Mouse (Mus musculus): ENCODE measurements at regions not wholly inside any gene's neighbourhood (a gene's known extent, or its start where the extent isn't known, plus 50 kb on each side); places are given as distances from the start of the nearest gene placed in this dataset.

DNA sequence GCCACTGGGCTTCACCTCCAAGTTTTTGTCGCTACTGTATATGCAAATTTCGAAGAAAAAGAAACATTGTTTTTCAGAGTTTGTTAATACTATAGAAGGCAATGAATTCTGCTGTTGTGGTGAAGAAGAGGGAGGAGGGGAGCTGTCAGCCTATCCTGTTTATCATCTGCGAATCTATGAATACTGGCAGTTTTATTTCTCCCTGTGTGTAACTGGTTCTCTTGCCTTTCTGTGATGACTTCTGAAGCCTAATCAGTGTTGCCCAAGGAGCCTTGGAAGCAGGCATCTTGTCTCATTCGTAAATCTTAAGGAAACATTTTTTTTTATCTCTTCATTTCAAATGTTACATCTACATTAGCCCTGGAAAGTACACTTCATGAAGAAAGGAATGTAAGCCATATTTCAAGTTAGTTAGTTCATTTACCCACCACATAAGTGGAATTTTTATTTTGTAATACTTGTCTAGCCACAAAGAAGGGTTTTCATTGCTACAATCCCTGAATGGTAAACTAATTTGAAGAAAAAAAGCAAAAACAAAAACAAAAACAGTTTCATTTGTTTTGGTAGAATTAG, 251.5 kb upstream of the Fn1 start:
- no peak for DNase-seq (ENCODE audit: low spot score in 2 of 2)

DNA sequence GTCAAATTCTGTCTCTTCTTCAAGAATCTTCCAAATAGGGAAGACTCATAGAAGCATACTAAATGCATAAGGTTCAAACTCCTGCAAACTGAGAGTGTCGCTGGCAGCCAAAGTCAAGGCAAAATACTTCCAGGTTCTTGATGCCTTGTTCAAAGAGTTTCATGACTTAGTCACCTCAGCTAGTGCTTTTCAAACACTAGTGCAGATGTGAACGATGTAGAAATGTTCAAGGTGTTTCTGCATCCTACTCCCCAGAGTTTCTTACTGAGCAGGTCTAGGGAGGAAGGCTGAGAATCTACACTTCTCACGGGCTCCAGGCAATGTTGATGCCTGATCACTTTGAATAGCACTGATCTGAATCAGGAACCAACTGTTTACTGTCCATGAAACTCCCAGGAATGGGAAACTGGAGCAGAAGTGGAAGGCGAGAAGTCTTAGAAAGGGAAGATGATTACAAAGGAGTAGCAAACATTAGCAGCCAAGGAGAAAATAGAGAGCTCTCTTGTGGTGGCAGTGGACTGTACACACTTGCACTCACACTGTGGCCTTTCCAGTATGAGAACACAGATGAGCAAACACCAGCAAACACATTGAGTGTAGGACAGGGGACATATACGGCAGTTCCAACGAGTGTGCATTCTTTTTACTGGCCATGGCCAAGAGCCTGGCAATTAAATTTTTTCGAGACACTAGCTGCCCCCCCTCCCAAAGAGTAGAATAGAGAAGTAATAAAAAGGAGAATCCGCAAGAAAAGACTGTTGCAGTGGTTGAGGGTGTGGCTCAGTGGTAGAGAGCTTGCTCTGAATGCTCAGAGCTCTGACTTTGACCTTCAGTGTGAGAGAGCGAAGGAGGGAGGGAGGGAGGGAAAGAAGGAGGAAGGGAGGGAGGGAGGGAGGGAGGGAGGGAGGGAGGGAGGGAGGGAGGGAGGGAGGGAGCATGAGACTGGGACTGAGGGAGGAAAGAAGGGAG, 247.4 kb upstream of the Fn1 start:
- DNase-seq (ENCODE audit: low spot score in 2 of 2), result no peak

DNA sequence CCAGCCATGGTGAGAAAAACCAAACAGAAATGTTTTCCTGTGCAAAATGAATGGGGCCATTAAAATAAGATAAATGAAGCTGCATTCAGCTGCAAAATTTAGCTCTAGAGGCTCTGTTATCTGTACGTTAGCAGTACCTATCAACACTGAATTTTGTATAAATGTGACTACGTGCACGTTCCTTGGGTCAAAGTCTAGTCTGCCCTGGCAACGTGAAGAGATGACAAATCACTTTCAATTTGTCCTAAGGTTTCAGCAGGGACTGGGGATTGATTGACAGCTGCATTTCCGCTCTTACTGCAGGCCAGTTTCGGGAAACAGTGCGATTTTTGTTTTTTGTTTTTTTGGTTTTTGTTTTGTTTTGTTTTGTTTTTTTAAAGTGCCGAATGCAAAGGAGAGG, 246.1 kb upstream of the Fn1 start:
- DNase-seq (ENCODE audit: low spot score in 2 of 2), result no peak

DNA sequence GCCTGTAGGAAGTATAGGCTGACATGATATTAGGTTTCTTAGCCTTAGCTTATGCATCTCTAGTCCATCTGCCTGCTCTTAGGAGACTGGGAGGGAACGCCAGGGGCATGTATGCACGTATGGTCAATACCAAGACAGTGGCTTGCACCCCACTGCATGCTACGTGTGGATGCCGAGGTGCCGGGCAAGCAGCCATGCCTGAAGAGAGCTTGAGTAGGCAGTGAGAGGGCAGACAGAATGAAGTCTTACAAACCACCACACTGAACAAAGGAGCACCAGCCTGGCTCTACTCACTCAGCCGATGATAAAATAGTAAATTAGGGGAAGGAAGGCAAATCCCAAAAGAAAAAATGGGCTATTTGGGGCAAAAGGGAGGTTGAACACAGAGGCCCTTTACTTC, 245.2 kb upstream of the Fn1 start:
- DNase-seq (ENCODE audit: low spot score in 2 of 2), result peak in 1 of 2 experiments; percentile 13

DNA sequence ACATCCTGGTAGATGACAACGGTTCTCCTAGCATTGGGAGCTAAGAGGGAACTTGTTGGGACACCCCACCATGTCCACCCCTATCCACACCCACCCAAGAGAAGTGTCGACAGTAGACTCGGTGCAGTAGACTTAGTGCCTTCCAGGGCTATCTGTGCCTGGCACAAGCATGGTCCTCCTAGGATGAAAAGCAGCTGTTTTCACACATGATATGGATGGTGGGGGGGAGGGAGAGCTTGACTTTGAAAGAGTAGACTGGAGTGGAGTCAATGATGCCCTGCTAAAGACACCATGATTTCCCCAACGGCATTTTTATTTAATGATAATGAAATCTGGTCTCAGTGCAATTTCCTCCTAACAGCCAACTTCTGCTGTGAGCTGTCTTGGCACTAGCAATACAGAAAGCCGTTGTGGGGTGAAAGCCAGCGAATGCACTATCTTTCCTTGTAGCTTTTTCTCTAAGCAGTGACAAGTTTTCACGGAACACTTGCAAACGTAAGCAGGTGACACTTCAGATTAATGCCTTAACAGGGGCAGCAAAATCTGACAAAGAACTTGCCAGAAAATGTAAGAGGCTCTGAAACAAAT, 244.6 kb upstream of the Fn1 start:
- no peak for DNase-seq (ENCODE audit: low spot score in 2 of 2)

DNA sequence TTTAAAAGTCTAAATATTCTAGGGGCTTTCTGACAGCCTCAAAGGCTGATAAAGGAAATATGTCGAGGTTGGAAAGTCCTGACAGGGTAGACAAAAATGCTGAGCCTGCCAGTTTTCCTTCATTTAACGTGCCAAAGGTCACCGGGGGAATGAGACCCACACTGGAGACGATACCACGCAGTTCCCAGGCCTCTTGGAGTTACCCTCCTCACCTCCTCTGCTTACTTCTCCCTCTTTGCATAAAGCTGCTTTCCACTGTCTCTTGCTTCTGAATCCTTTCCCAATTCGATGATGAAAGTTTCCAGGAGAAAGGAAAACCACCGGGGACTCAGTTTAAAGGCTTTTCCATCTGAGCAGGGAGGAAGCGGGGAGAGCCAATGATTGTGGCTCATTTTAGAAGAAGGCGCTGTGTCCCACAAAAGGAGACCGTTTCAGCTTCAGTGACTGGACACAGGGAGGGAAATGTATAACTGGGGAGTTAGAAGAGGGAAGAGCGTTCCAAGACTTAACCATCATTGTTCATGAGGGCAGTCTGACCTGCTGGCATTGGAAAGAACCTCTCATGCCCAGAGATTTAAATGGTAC, 243.2 kb upstream of the Fn1 start:
- DNase-seq (ENCODE audit: low spot score in 2 of 2), result no peak

DNA sequence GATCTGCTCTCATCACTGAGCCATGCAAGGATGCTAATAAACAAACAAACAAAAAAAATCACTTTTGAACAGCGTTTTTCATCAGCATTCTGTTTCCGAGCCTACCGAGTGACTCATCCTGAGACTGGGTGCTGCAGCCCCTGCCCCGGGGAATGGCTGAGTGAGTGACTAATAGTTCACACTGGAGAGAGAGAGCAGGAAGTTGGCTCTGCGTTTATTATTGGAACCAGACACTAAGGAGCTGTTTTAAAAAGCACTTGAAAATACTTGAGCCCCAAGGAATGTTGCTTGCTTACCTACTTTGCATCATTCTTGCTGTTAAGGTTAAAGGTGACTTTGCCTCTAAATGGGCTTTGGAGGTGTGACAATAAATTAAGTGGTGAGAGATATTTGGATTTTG, 240.6 kb upstream of the Fn1 start:
- DNase-seq (ENCODE audit: low spot score in 2 of 2), result no peak

DNA sequence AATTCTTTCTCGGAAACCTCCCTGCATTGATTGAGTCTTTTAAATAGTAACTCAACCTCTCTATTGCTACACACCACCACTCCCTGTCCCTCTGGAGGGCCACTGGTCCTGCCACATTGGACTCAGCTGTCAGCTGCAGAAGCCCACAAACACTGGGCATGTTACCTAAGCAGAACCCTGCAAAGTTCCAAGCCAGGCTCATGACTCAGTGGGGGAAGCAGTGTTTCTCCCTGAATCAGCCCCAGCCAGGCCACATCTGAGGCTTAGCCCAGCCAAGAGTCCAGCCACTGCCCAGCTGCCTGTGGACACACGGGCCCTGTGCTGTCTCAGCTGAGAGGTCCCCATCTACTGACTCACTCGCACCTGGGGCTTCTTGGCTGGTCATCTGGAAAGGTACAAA, 234.8 kb upstream of the Fn1 start:
- no peak for DNase-seq (ENCODE audit: low spot score in 2 of 2)

DNA sequence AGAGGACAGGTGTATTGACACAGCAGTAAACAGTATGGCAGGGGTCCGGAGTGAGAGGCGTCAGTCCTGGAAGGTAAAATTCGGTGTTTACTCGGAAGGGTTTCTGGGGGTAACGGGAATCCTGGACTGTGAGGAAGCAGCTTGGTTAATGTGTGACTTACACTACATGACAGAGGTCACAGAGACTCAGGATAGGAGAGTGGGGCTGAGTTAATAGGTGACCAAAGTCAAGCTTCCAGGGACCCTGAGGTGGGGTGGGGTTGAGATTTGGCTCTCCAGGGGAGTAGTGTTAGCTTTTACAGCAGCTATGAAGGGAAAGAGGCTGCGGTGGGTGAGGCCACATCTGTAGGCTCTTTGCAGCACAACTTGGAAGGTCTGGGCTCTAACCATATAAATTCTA, 233.9 kb upstream of the Fn1 start:
- DNase-seq (ENCODE audit: low spot score in 2 of 2), result no peak

DNA sequence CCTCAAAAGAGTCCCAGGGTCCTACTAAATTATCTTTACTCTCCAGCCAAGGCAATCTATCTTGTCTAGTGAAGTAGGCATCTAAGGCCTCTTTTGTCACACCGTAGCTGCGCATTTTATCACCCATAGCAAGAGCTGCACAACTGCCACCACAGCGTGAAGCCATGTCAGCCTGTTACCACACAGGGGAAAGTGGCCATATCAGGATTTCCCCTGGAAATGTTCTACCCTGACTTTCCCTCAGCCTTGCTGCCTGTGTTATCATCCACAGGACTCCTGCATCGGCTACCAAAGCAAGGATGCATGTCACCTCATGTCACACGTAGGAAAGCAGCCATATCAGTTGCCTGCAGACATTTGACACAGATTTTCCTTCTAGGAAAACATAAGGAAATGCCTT, 233.2 kb upstream of the Fn1 start:
- DNase-seq (ENCODE audit: low spot score in 2 of 2), result no peak

DNA sequence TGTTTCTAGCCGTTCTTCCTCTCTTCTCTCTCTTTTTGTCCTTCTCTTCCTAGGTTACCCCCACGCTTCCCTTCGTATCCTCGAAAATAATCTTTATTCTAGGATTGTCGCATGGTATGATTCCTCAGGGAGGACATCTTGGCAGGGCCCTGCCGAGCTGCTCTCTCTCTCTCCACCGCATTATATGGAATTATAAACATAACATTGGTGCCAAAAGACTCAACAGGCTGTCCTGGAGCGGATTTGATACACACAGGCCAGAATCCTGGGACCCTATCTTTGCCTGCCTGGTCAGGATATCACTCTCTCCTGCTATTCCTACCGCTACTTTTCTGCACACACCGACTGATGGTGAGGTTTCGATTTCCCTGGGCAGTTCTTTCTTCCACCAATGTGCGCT, 228.9 kb upstream of the Fn1 start:
- no peak for DNase-seq (ENCODE audit: low spot score in 2 of 2)

DNA sequence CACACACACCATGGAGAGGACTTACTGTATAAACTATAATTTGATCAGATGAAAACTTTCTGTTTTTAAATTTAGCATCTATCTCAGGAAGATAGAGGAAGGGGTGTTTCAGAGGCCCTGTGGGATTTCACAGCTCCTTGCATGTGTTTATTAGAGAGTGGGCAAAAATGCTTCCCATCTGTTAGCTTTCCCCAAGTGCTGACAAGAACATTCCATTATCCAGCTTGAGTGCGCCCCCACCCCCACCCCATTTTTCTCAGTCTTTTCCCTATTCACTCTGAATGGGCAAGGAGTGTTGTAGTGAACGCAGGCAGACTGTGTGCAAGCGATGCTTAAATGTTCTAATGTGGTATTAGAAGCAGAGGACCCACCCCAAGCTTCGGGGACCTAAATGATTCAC, 228.2 kb upstream of the Fn1 start:
- no peak for DNase-seq (ENCODE audit: low spot score in 2 of 2)

DNA sequence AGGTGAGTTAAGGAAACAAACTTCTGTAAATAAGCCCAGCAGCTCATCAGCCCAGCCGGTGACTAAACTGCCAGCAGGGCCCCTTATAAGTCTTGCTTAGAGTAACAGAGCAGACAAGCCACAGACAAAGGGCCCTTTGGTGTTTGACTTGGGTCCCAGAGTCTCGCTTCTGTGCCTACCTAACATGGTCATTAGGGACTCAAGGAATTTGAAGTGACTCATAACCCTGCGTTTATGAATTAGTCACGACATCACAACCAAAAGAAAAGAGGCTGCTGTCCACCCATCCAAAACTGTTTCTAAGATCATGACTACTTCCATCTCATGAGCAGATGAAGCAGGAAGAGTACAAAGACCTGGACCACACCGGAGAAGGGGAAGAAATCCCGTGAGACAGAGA, 227.5 kb upstream of the Fn1 start:
- DNase-seq (ENCODE audit: low spot score in 2 of 2), result no peak

DNA sequence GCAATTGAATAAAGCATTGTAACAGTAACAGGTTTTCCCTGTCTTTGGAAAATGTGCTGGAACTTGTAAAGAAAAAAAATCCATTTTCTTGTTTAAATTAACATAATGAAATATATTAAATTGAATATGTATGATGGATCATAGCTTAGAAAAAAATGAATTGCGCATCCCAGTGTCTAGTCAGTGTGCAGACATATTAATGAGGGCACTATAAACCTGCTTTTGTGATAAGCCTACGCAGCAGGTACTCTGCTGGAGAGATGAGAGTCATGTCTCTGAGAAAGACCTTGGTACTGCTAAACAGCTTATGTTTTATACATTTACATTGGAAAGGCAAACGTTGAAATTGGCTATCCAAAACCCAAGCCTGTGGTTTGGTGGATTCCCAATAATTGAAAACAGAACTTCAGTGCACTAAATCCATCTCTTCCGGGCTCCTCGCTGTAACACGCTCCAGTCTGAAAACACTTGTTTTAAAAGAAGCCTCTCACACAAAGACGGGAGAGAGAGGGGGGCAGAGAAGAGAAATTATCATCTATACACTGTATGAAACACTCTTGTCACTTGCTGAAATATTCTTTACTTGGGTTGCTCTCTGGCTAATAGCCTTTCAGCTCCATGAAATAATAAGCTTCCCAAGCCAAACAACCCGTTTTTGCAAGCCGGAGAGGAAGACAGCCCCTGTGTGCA, 223.9 kb upstream of the Fn1 start:
- no peak for DNase-seq (ENCODE audit: low spot score in 2 of 2)

DNA sequence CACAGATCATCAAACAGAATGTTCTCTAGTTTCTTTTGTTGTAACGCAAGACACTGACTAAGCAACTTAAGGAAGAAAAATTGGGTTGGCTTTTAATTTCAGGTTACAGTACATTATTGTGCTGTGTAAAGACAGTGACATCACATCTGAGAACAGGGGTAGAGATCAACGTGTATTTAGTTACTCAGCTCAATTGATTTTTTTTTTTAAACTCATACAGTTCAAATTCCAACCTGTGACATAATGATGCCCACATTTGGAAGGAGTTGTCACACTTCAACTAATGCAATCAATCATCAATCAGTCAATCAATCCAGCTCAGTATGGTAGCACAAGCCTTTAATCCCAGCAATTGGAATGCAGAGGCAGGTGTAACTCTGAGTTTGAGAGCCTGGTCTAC, 221.0 kb upstream of the Fn1 start:
- no peak for DNase-seq (ENCODE audit: low spot score in 2 of 2)

DNA sequence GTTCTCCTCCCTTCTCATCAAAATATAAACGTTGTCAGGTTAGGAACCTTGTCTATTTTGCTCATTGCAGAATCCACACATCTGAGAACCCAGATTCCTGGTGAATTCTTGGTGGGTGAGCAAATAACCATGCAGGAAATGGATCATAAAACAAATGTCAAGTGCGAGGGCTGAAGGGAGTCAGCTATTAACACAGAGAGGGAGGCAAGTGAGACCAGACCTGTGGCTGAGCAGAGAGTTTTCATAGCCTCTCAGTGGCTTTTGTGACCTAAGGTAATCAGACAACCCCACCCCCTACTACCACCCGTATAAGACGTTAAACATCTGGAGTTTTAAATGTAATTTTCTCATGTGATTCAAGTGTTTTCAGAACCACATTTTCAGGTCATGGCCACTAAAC, 212.7 kb upstream of the Fn1 start:
- no peak for DNase-seq (ENCODE audit: low spot score in 2 of 2)

DNA sequence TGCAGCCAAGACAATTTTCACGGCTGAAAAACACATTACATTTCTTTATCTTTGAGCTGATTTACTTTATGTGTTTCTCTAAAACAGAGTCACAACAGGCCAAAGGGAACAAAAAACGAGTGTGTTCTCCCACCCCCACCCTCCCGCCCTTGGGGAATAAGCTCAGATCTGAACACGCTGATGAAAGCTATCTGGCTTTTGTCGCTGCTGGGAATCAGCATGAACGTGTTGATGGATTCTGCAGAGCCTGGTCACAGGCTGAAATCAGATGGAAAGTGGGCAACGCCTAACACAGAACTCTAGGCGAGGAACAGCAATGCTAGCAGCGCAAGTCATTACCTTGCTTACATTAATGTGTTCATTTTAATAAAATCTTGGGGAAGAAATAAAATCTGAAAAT, 211.7 kb upstream of the Fn1 start:
- DNase-seq (ENCODE audit: low spot score in 2 of 2), result no peak

DNA sequence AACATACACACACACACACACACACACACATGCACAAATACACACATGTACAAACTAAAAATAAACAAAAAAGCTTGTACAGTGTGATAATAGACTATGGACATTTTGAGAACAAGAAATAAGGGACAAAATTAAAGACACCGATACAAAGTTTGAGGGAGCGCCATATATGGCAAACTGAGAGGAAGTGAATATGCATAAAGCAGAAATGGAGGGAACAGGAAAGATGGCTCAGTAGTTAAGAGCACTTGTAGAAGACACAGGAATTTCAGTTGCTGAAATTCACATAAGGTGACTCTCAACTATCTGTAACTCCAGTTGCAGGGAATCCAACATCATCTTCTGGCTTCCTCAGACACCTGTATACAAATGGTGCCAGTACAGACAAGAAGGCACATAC, 200.2 kb upstream of the Fn1 start:
- DNase-seq (ENCODE audit: low spot score in 2 of 2), result no peak

DNA sequence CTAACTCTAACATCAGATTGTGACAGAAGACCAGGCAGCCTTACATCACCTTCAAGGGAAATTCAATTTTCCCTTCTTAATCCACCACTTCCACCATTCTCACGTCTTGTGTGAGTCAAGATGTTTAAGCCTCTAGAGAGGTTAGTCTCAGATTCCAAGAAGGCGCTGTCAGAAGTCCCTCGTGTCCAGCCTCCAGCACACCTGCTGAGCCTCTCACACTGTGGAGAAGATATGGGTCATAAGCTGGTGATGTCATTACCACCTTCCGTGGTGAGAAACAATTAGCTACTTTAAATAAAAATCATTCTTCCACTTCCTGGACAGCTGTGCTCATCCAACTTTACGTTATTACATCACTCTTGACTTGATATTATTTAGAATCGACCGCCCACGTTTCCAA, 198.3 kb upstream of the Fn1 start:
- DNase-seq (ENCODE audit: low spot score in 2 of 2), result no peak

DNA sequence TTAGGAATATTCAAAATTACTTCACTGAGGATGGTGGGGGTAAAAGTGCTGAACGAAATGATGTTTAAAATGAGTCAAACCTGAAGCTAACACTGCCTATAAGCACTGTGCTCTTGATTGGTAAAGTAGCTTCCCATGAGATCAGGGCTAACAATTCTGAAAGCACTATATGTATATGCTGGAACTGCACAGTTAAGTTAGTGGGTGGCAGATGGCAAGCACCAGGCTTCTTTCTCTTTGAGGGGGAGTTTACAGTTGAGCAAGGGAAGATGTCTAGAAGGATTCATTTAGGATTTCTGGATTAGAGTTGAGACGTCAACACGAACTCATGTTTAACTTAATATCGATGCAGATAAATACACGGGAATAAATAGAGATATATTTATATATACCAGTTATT, 195.7 kb upstream of the Fn1 start:
- DNase-seq (ENCODE audit: low spot score in 2 of 2), result peak in 1 of 2 experiments; percentile 16

DNA sequence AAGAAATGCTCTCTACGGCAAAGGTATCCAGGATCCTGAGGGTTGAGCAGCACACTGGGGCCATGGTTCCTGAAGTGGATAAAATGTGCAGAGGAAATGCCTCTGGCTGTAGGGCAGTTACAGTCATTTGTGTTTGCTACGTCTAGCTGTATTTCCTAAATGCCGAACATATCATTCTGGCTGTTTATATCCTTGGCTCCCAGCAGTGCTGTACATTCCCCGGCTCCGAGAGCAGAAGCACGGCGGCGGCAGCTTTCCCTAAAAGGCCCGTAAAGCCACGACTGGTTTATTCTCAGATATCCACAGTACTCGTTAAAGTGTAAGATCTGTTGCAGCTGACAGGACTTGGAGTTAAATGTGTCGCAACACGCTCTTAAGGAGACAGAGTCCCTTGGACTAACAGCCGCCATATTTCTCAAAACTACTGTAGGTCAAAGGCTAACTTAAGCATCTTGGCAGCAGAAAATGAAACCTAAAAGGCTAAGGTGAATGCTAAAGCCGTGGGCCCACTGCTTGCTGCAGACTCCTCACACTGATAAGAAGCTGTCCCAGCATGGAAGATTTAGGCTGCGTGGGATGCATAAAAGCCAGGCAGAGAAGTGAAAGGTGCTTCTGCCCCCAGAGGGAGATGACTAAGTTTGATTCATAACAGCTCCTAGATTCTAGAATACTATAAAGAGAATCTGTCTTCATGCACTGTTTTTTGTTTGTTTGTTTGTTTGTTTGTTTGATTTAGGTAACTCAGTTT, 192.1 kb upstream of the Fn1 start:
- peak; percentile 10 to 18 for DNase-seq (ENCODE audit: low spot score in 2 of 2)
